Mouse (Mus musculus) heart, adult 11 months (tissue): ENCODE measurements at regions not wholly inside any gene's neighbourhood (a gene's known extent, or its start where the extent isn't known, plus 50 kb on each side); places are given as distances from the start of the nearest gene placed in this dataset.

Source experiments
- DNase-seq: peaks from one replicate; pipeline ENCODE4 v3.0.0; 2022

GRCm38 (mm10) chr12:26621135-26621932 is 152.3 kb downstream of the Cmpk2 start:
- peak; percentile 68 for DNase-seq

- DNase-seq: peak; percentile 28
Measured at GRCm38 (mm10) chr12:26620501-26621134, 151.6 kb downstream of the Cmpk2 start.

DNA sequence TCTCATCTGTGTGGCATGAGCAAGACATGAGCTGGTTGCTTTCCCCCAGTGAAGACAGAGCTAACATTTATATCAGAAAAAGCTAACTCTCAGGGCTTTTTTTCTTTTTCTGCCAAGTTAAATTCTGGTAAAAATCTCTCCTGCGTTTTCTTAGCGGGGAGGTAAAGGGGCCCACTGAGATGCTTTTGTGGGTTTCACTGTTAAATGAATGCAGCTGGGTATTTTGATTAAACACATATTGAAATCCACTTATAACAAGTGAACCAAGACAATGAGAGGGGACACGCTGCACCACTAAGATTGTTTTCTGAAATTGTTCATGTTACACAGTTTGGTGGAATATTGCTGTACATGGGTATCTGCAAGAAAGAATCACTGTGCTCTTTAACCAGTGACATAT is 149.0 kb downstream of the Cmpk2 start:
- DNase-seq: no peak

DNA sequence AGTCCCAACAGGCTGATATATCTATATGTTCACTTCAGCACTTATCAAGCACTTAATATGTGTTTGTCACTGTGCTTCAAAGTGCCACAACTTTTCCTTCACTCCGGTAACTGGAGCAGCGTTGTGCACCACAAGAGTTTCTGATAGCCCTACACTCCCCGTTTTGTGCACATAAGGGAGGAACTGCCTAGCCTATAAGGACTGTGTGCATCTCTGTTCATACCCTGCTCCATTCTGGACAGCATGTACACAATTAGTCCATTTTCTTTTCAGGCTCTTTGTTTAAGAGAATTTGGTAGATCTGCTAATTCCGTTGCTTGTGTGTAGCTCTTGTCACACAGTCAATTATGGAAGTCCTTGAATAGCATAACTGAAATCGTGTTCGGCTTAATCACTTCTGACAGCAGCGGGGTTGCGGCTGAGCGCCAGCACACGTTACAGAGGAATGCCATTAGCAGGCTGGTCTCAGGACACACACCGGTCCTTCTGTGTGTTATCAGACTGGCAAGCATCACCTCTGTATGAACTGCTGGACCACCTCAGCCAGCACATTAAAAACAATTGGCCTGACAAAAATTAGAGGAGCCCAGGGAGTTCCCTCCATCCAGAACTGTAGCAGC is 144.2 kb downstream of the Cmpk2 start:
- peak; percentile 59 for DNase-seq

GRCm38 (mm10) chr12:26610079-26610478 is 141.1 kb downstream of the Cmpk2 start:
- peak; percentile 40 for DNase-seq

- peak; percentile 27 for DNase-seq
Measured at GRCm38 (mm10) chr12:26598501-26598900, 129.5 kb downstream of the Cmpk2 start.

- peak; percentile 61 for DNase-seq
Measured at GRCm38 (mm10) chr12:26592125-26592524, 123.1 kb downstream of the Cmpk2 start.

GRCm38 (mm10) chr12:26589091-26589490 is 120.1 kb downstream of the Cmpk2 start:
- DNase-seq: no peak

DNA sequence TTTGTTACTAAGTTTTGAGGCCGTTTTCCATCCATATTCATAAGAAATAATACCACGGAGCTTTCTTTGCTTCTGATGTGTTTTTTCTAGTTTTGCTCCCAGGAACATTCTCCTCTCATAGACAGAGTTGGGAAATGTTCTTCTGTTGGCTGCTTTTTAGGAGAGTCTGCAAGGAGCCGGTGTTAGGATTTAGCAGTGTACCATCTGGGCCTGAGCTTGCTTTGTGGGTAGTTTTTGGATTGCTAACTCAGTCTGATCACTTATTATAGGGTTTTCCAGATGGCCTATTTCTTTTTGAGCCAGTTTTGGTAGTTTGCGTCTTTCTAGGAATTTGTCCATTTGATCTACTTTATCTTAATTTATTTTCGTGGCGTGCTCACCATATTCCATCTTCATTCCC is 108.4 kb downstream of the Cmpk2 start:
- DNase-seq: peak; percentile 15

DNA sequence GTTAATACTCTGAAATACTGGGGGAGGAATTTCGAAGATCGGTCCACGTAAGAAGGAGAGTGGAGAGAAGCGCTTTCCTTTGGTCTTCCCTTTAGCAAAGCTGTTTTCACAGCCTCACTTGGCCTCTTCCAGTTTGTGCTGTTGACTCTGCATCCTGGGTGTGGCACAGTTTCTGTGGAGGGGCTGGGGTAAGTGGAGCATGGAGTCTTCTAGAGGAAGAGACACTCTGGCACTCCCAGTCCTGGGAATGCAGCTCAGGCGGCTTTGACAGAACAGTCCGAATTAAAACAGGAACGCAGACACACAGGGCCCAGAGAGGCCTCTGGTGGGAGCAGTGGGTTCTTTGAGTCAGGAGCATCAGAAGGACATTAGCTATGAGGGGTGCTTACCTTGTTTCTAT is 102.6 kb downstream of the Cmpk2 start:
- DNase-seq: no peak

GRCm38 (mm10) chr12:26567435-26567834 is 98.4 kb downstream of the Cmpk2 start:
- DNase-seq: peak; percentile 42

- DNase-seq: peak; percentile 64
Measured at GRCm38 (mm10) chr12:26562858-26563257, 93.9 kb downstream of the Cmpk2 start.

- peak; percentile 11 for DNase-seq
Measured at GRCm38 (mm10) chr12:26559560-26559959, 90.6 kb downstream of the Cmpk2 start.

- DNase-seq: peak; percentile 66
Measured at GRCm38 (mm10) chr12:26557411-26557810, 88.4 kb downstream of the Cmpk2 start.

- peak; percentile 58 for DNase-seq
Measured at GRCm38 (mm10) chr12:26551168-26551926, 82.3 kb downstream of the Cmpk2 start.

DNA sequence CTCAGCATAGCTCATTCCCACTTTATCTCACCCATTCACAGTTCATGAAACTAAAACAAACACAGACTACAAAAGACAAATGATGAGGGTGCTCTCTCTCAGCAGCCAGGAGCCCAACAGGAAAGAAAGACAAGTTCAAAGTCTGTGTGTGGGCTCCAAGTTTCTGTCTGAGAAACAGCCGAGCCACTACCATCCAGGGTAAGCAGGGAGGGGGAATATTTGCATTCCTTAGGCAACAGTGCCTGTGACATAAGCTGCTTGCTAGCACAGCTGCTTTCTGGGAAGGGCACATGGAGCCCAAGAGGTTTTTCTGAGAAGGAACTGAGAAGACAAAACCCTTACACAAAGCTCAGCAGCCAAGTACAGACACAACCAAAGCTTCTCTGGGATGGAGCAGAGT is 78.5 kb downstream of the Cmpk2 start:
- DNase-seq: peak; percentile 30

- DNase-seq: peak; percentile 78
Measured at GRCm38 (mm10) chr12:26546361-26546760, 77.4 kb downstream of the Cmpk2 start.

DNA sequence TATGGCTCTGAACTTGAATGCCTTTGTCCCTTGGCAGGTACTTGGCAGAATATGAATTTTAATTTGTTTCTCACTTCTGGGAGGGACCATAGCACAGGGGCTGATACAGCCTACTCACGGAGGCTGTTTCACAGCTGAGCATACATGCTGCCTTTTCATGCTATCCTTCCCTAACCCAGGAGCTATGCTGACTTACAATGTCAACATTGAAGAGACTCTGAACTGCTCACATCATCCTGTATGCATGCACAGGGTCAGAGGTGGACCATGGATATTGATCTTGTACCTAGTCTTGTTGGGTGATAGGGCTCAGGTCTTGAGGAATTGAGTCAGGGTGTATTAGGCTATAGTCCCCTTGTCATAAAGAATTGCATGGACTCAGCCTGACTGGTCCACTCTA is 74.5 kb downstream of the Cmpk2 start:
- peak; percentile 59 for DNase-seq

- DNase-seq: peak; percentile 55
Measured at GRCm38 (mm10) chr12:26542451-26542850, 73.4 kb downstream of the Cmpk2 start.

GRCm38 (mm10) chr12:26535261-26535890 is 66.4 kb downstream of the Cmpk2 start:
- no peak for DNase-seq

GRCm38 (mm10) chr12:26534229-26535105 is 65.5 kb downstream of the Cmpk2 start:
- DNase-seq: no peak
